Mouse (Mus musculus): Measurements from ENCODE around the gene Bod1. TPM values are rescaled to one million over a fixed set of nuclear protein-coding genes. Genes with fewer than 3 reads are reported as not detected.

Gene Bod1
- total and polyA plus RNA-seq, 3 experiments, result 6.5 to 15.5 (median 7.8) TPM

- Histone ChIP-seq H3K27me3 (ENCODE audit: insufficient read depth, low read length) (peaks cover 4% of the 10 kb centered on the region; the same call in 1 of the 2 replicates), H3K36me3 (replicated peaks) (no peaks in the 10 kb centered on the region), H3K4me1 (ENCODE audit: insufficient read depth, low read depth, low read length) (no peaks in the 10 kb centered on the region), H3K4me3 (ENCODE audit: low read depth, low read length) (no peak overlapping the region), H3K9me3 (replicated peaks) (0 out of 2 replicates have a peak, but pooled peaks cover 2% of the 10 kb centered on the region)
- DNase-seq (ENCODE audit: low spot score), result no peak
- no peak for TF ChIP-seq GATA2 (IDR thresholded peaks at IDR 0.05; ENCODE audit: borderline replicate concordance, low read depth, low read length)
- TF ChIP-seq POLR2AphosphoS5 (IDR thresholded peaks at IDR 0.05; ENCODE audit: insufficient replicate concordance, low read depth, low read length), result no peak
- no peak for TF ChIP-seq CTCF (IDR thresholded peaks at IDR 0.05; ENCODE audit: low read depth, low read length)
- no peak for TF ChIP-seq GATA1 (IDR thresholded peaks at IDR 0.05; ENCODE audit: borderline replicate concordance, low read length)
- TF ChIP-seq TAL1 (conservative IDR thresholded peaks at IDR 0.05; ENCODE audit: low read depth, low read length), result no peak
- no peak for ATAC-seq (ENCODE audit: extremely low read depth, insufficient number of reproducible peaks, low FRiP score, poor library complexity, severe bottlenecking)
Observed at GRCm38 (mm10) chr11:31643120-31643519, 28.6 kb downstream of the Bod1 start.

DNA sequence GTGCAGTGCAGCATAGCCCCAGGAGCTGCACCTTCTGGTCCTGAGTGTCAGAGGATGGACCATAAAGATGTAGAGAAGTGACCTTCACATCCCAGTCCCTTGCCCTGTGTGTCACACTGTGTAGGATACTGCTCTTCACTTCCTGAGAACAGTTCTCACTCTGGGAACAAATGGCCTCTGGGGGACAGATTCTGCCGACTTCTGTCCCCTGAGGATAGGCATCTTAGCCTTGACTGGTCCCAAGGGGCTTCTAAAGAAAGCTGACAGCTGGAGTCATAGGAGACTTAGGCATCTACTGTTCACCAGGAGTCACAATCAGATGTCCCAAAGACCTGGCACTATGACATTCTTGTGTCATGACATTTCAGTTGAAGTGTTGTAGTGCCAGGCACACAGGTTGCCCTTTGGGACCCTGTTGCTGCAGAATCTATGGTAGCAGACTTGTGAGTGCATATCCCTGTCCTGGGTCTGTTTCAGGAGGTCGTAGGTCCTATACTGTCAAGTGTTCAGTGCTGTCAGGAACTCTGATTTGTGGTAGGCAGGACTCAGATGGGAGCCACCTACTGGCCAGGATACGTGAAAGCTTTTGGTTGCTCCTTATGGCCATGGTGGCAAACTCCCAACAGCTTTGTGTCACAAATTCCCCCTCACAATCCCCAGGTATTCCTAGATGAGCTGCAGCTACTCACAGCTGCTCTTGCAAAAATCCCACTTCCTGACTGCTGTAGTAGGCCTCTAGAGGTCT, 30.4 kb downstream of the Bod1 start:
- Histone ChIP-seq H3K4me3 (ENCODE audit: low read depth, low read length) (no peak overlapping the region), H3K4me1 (ENCODE audit: insufficient read depth, low read depth, low read length) (no peaks in the 10 kb centered on the region), H3K9me3 (replicated peaks) (0 out of 2 replicates have a peak, but pooled peaks cover 2% of the 10 kb centered on the region), H3K27me3 (ENCODE audit: insufficient read depth, low read length) (peaks cover 4% of the 10 kb centered on the region; the same call in 1 of the 2 replicates), H3K36me3 (replicated peaks) (no peaks in the 10 kb centered on the region)
- ATAC-seq (ENCODE audit: extremely low read depth, insufficient number of reproducible peaks, low FRiP score, poor library complexity, severe bottlenecking) (no peak), DNase-seq (ENCODE audit: low spot score) (no peak)
- TF ChIP-seq GATA1 (IDR thresholded peaks at IDR 0.05; ENCODE audit: borderline replicate concordance, low read length), result no peak

GRCm38 (mm10) chr11:31640187-31640586, 31.5 kb downstream of the Bod1 start:
- DNase-seq (ENCODE audit: low spot score) (no peak), ATAC-seq (ENCODE audit: extremely low read depth, insufficient number of reproducible peaks, low FRiP score, poor library complexity, severe bottlenecking) (no peak)
- Histone ChIP-seq H3K4me3 (ENCODE audit: low read depth, low read length) (no peak overlapping the region), H3K36me3 (replicated peaks) (no peaks in the 10 kb centered on the region), H3K4me1 (ENCODE audit: insufficient read depth, low read depth, low read length) (no peaks in the 10 kb centered on the region), H3K27me3 (ENCODE audit: insufficient read depth, low read length) (peaks cover 4% of the 10 kb centered on the region; the same call in 1 of the 2 replicates), H3K9me3 (replicated peaks) (0 out of 2 replicates have a peak, but pooled peaks cover 2% of the 10 kb centered on the region)
- no peak for TF ChIP-seq CTCF (IDR thresholded peaks at IDR 0.05; ENCODE audit: low read depth, low read length)
- TF ChIP-seq TAL1 (conservative IDR thresholded peaks at IDR 0.05; ENCODE audit: low read depth, low read length), result no peak
- TF ChIP-seq POLR2AphosphoS5 (IDR thresholded peaks at IDR 0.05; ENCODE audit: insufficient replicate concordance, low read depth, low read length), result no peak
- TF ChIP-seq GATA2 (IDR thresholded peaks at IDR 0.05; ENCODE audit: borderline replicate concordance, low read depth, low read length), result no peak
- TF ChIP-seq GATA1 (IDR thresholded peaks at IDR 0.05; ENCODE audit: borderline replicate concordance, low read length), result no peak

GRCm38 (mm10) chr11:31637788-31638373, 33.8 kb downstream of the Bod1 start:
- Histone ChIP-seq H3K9me3 (replicated peaks) (0 out of 2 replicates have a peak, but pooled peaks cover 2% of the 10 kb centered on the region), H3K36me3 (replicated peaks) (no peaks in the 10 kb centered on the region), H3K4me3 (ENCODE audit: low read depth, low read length) (no peak overlapping the region), H3K4me1 (ENCODE audit: insufficient read depth, low read depth, low read length) (no peaks in the 10 kb centered on the region), H3K27me3 (ENCODE audit: insufficient read depth, low read length) (peaks cover 4% of the 10 kb centered on the region; the same call in 1 of the 2 replicates)
- ATAC-seq (ENCODE audit: extremely low read depth, insufficient number of reproducible peaks, low FRiP score, poor library complexity, severe bottlenecking) (no peak), DNase-seq (ENCODE audit: low spot score) (peak; percentile 59)
- no peak for TF ChIP-seq GATA1 (IDR thresholded peaks at IDR 0.05; ENCODE audit: borderline replicate concordance, low read length)
- TF ChIP-seq GATA2 (IDR thresholded peaks at IDR 0.05; ENCODE audit: borderline replicate concordance, low read depth, low read length), result no peak
- peak; percentile 70 for TF ChIP-seq CTCF (IDR thresholded peaks at IDR 0.05; ENCODE audit: low read depth, low read length)
- TF ChIP-seq POLR2AphosphoS5 (IDR thresholded peaks at IDR 0.05; ENCODE audit: insufficient replicate concordance, low read depth, low read length), result no peak

DNA sequence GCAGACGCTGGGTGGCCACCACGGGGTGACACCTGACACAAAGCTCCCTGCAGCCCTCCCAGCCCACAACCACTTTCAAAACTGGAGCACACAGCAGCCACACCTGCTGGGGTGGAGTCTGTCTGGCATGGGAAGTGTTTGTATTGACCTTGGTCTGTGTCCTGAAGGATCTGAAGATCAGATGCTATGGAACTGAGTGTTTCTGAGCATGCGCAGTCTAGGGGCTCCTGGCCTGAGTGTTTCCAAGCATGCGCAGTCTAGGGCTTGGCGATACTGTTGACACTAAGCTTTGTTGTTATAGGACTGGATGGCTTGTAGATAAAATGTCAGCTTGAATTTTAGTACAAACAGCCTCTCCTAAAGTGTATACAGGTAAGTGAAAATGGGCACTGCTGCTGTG, 43.0 kb downstream of the Bod1 start:
- Histone ChIP-seq H3K9me3 (replicated peaks) (no peaks in the 10 kb centered on the region), H3K4me1 (ENCODE audit: insufficient read depth, low read depth, low read length) (no peaks in the 10 kb centered on the region; the same call in 1 of the 2 replicates), H3K27me3 (ENCODE audit: insufficient read depth, low read length) (no peaks in the 10 kb centered on the region; the same call in 1 of the 2 replicates), H3K36me3 (replicated peaks) (no peaks in the 10 kb centered on the region), H3K4me3 (ENCODE audit: low read depth, low read length) (no peak overlapping the region)
- DNase-seq (ENCODE audit: low spot score) (no peak), ATAC-seq (ENCODE audit: extremely low read depth, insufficient number of reproducible peaks, low FRiP score, poor library complexity, severe bottlenecking) (no peak)
- TF ChIP-seq TAL1 (conservative IDR thresholded peaks at IDR 0.05; ENCODE audit: low read depth, low read length), result no peak
- TF ChIP-seq POLR2AphosphoS5 (IDR thresholded peaks at IDR 0.05; ENCODE audit: insufficient replicate concordance, low read depth, low read length), result no peak
- TF ChIP-seq GATA2 (IDR thresholded peaks at IDR 0.05; ENCODE audit: borderline replicate concordance, low read depth, low read length), result no peak
- no peak for TF ChIP-seq CTCF (IDR thresholded peaks at IDR 0.05; ENCODE audit: low read depth, low read length)
- no peak for TF ChIP-seq GATA1 (IDR thresholded peaks at IDR 0.05; ENCODE audit: borderline replicate concordance, low read length)

GRCm38 (mm10) chr11:31620796-31621195, 50.9 kb downstream of the Bod1 start:
- TF ChIP-seq TAL1 (conservative IDR thresholded peaks at IDR 0.05; ENCODE audit: low read depth, low read length), result no peak
- Histone ChIP-seq H3K9me3 (replicated peaks) (no peaks in the 10 kb centered on the region), H3K27me3 (ENCODE audit: insufficient read depth, low read length) (no peaks in the 10 kb centered on the region; the same call in 1 of the 2 replicates), H3K36me3 (replicated peaks) (no peaks in the 10 kb centered on the region), H3K4me1 (ENCODE audit: insufficient read depth, low read depth, low read length) (no peaks in the 10 kb centered on the region), H3K4me3 (ENCODE audit: low read depth, low read length) (no peak overlapping the region)
- DNase-seq (ENCODE audit: low spot score), result no peak
- ATAC-seq (ENCODE audit: extremely low read depth, insufficient number of reproducible peaks, low FRiP score, poor library complexity, severe bottlenecking), result no peak
